ENCODE assay signal across 21 mouse cellular contexts in genomic region chr8:115151416-115151815, GRCm38 (mm10).
DNase-seq lines count a peak whose midpoint lies in the region; ATAC-seq and TF ChIP-seq lines count a peak whose summit lies in the region.
"Had no signal": no experiment of that assay in that cellular context is flagged by ENCODE, and none has a peak within 500 bp of the region (broad histone marks: within the 10 kb centered on the region; RNA-seq: fewer than 3 reads in every experiment).

No protein-coding gene starts in this region.

- no peak for TF ChIP-seq EP300 in liver, postnatal 0 days (IDR thresholded peaks at IDR 0.05; ENCODE audit: low read depth)

- H3K4me2 ChIP-seq in heart, embryonic 13.5 days, result 0 out of 2 replicates have a peak overlapping the region, but pooled peaks have one; percentile 11
- 0 out of 2 replicates have a peak overlapping the region, but pooled peaks have one; percentile 46 for H3K4me2 ChIP-seq in liver, embryonic 12.5 days
- H3K4me2 ChIP-seq in liver, postnatal 0 days (ENCODE audit: low read depth, low read length), result no peak overlapping the region
- no peak overlapping the region for H3K4me2 ChIP-seq in liver, embryonic 13.5 days
- H3K4me2 ChIP-seq: embryonic facial prominence, embryonic 13.5 days; intestine, embryonic 15.5 days; limb, embryonic 12.5 days had no signal

- peaks cover 37% of the 10 kb centered on the region for H3K4me1 ChIP-seq in heart, embryonic 13.5 days
- peaks cover 36% of the 10 kb centered on the region for H3K4me1 ChIP-seq in liver, embryonic 12.5 days
- no peaks in the 10 kb centered on the region for H3K4me1 ChIP-seq in liver, postnatal 0 days (ENCODE audit: insufficient read depth)
- peaks cover 26% of the 10 kb centered on the region for H3K4me1 ChIP-seq in liver, embryonic 13.5 days (replicated peaks)
- H3K4me1 ChIP-seq: megakaryocyte, embryonic 14.5 days had no signal

- no peak for TF ChIP-seq CTCF in liver, postnatal 0 days (IDR thresholded peaks at IDR 0.05; ENCODE audit: low read depth)

- intact Hi-C loops in heart, postnatal 10 days (cut with DNase I), result no loop called here

- H3K36me3 ChIP-seq in heart, embryonic 13.5 days, result no peaks in the 10 kb centered on the region
- H3K36me3 ChIP-seq in liver, embryonic 12.5 days, result no peaks in the 10 kb centered on the region
- H3K36me3 ChIP-seq in liver, postnatal 0 days (replicated peaks; ENCODE audit: insufficient read depth, low read length), result no peaks in the 10 kb centered on the region
- H3K36me3 ChIP-seq in liver, embryonic 13.5 days, result no peaks in the 10 kb centered on the region
- H3K36me3 ChIP-seq: embryonic facial prominence, embryonic 13.5 days; heart, embryonic 15.5 days; intestine, embryonic 15.5 days; limb, embryonic 12.5 days had no signal

- H3K4me3 ChIP-seq in heart, embryonic 13.5 days, result no peak overlapping the region
- no peak overlapping the region for H3K4me3 ChIP-seq in liver, embryonic 12.5 days
- no peak overlapping the region for H3K4me3 ChIP-seq in liver, postnatal 0 days (ENCODE audit: low read depth, low read length)
- H3K4me3 ChIP-seq in liver, embryonic 13.5 days (replicated peaks), result no peak overlapping the region
- H3K4me3 ChIP-seq: embryonic facial prominence, embryonic 13.5 days; heart, embryonic 15.5 days; intestine, embryonic 15.5 days; limb, embryonic 12.5 days; megakaryocyte, embryonic 14.5 days had no signal

- no peaks in the 10 kb centered on the region for H3K9me3 ChIP-seq in heart, embryonic 13.5 days
- no peaks in the 10 kb centered on the region for H3K9me3 ChIP-seq in liver, embryonic 12.5 days (replicated peaks)
- H3K9me3 ChIP-seq in liver, postnatal 0 days (ENCODE audit: low read length), result no peaks in the 10 kb centered on the region
- no peaks in the 10 kb centered on the region for H3K9me3 ChIP-seq in liver, embryonic 13.5 days (replicated peaks)
- H3K9me3 ChIP-seq: embryonic facial prominence, embryonic 13.5 days; heart, embryonic 15.5 days; intestine, embryonic 15.5 days; limb, embryonic 12.5 days had no signal

- no peak for ATAC-seq in heart, embryonic 13.5 days (ENCODE audit: extremely low read depth, insufficient number of reproducible peaks, low FRiP score, low TSS enrichment)
- peak; percentile 36; the same call in 1 of the 2 replicates for ATAC-seq in liver, embryonic 12.5 days
- no peak for ATAC-seq in liver, postnatal 0 days
- ATAC-seq in common myeloid progenitor, adult 5-6 weeks (replicated peaks; ENCODE audit: low read depth, poor library complexity, severe bottlenecking), result 0 out of 2 replicates have a peak, but pooled peaks have one; percentile 40
- ATAC-seq in liver, embryonic 13.5 days (ENCODE audit: low read depth), result peak; percentile 37; the same call in 1 of the 2 replicates
- ATAC-seq: forebrain, embryonic 16.5 days had no signal

- H3K27ac ChIP-seq in heart, embryonic 13.5 days (replicated peaks), result no peak overlapping the region
- peak overlapping the region; percentile 11; the same call in 1 of the 2 replicates for H3K27ac ChIP-seq in liver, embryonic 12.5 days
- no peak overlapping the region for H3K27ac ChIP-seq in liver, postnatal 0 days (ENCODE audit: low read depth)
- H3K27ac ChIP-seq in liver, embryonic 13.5 days, result no peak overlapping the region
- H3K27ac ChIP-seq: embryonic facial prominence, embryonic 13.5 days; intestine, embryonic 15.5 days; limb, embryonic 12.5 days had no signal

- no peak overlapping the region for H3K9ac ChIP-seq in heart, embryonic 13.5 days
- H3K9ac ChIP-seq in liver, embryonic 12.5 days, result no peak overlapping the region
- no peak overlapping the region for H3K9ac ChIP-seq in liver, postnatal 0 days (replicated peaks)
- H3K9ac ChIP-seq in liver, embryonic 13.5 days, result no peak overlapping the region
- H3K9ac ChIP-seq: embryonic facial prominence, embryonic 13.5 days; heart, embryonic 15.5 days; intestine, embryonic 15.5 days; limb, embryonic 12.5 days had no signal

- 14% methylated on average over 6 of the region's 6 CpGs for WGBS in heart, embryonic 13.5 days
- 6% methylated on average over 6 of the region's 6 CpGs for WGBS in liver, embryonic 12.5 days (ENCODE audit: insufficient replicate concordance)
- 22% methylated on average over 6 of the region's 6 CpGs for WGBS in liver, postnatal 0 days (ENCODE audit: insufficient replicate concordance)
- 8% methylated on average over 6 of the region's 6 CpGs for WGBS in liver, embryonic 13.5 days (ENCODE audit: insufficient replicate concordance)

- peaks cover 21% of the 10 kb centered on the region; the same call in 1 of the 2 replicates for H3K27me3 ChIP-seq in heart, embryonic 13.5 days (replicated peaks)
- H3K27me3 ChIP-seq in liver, embryonic 12.5 days (replicated peaks), result peaks cover 7% of the 10 kb centered on the region; the same call in 1 of the 2 replicates
- H3K27me3 ChIP-seq in liver, postnatal 0 days (ENCODE audit: insufficient read depth, low read length), result no peaks in the 10 kb centered on the region
- no peaks in the 10 kb centered on the region for H3K27me3 ChIP-seq in liver, embryonic 13.5 days
- H3K27me3 ChIP-seq: heart, embryonic 15.5 days; intestine, embryonic 15.5 days; megakaryocyte, embryonic 14.5 days had no signal

- DNase-seq in heart, postnatal 10 days, result no peak
- DNase-seq in liver, postnatal 0 days, result no peak
- no peak for DNase-seq in liver, embryonic 13.5 days
- DNase-seq in urinary bladder, postnatal 36 days (ENCODE audit: low spot score in 2 of 2), result no peak
- DNase-seq: adrenal gland, adult 2 months; cerebellum, adult 2 months; cerebellum, postnatal 36 days; gastrocnemius, postnatal 36 days; kidney, adult 9 months; lung, adult 18-20 months; lung, postnatal 14 days; right cerebral cortex, adult 18-20 months had no signal

Comparison
In these comparisons a context has a peak if more than half of its experiments do, and no peak if none do; other contexts are left out.
1. ATAC-seq: peak in liver, embryonic 12.5 days (single experiment), common myeloid progenitor, adult 5-6 weeks (single experiment) and liver, embryonic 13.5 days (single experiment); none in heart, embryonic 13.5 days (single experiment) and liver, postnatal 0 days (single experiment).
2. H3K4me2 ChIP-seq: peak in heart, embryonic 13.5 days (single experiment) and liver, embryonic 12.5 days (single experiment); none in liver, postnatal 0 days (single experiment) and liver, embryonic 13.5 days (single experiment).